Comparison of ENCODE assay signal across 19 mouse cellular contexts in the genomic region with DNA sequence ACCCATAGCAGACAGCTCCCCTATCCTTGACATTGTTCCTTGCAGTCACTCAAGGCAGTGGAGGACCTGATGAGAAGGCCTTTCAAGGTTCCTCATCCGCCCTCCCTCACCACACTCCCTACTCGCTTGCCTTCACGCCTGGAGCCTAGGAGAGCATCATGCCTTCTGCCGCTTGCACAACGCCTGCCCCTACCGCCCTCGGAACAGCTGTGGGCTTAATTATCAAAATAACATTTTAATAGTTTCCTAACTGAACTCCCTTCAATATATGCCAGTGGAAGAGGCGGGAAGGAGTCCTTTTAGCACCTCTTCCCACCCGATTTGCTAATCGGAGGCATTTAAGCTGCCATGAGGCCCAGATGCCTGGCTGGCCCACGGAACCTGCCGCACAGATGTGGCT.
"Had no signal": no experiment of that assay in that cellular context is flagged by ENCODE, and none has a peak within 500 bp of the region (broad histone marks: within the 10 kb centered on the region; RNA-seq: fewer than 3 reads in every experiment).

No protein-coding gene starts in this region.

- H3K27ac ChIP-seq: limb, embryonic 12.5 days; limb, embryonic 15.5 days; liver, embryonic 14.5 days; macrophage; midbrain, embryonic 12.5 days; midbrain, embryonic 15.5 days; neural tube, embryonic 12.5 days; neural tube, embryonic 15.5 days; stomach, postnatal 0 days had no signal

- H3K36me3 ChIP-seq: limb, embryonic 15.5 days; midbrain, embryonic 15.5 days; neural tube, embryonic 12.5 days; neural tube, embryonic 15.5 days had no signal

- H3K4me3 ChIP-seq: limb, embryonic 12.5 days; limb, embryonic 15.5 days; midbrain, embryonic 12.5 days; midbrain, embryonic 15.5 days; neural tube, embryonic 12.5 days; neural tube, embryonic 15.5 days had no signal

- DNase-seq: kidney, adult 18-20 months; kidney, adult 9 months; kidney, postnatal 14 days; kidney, postnatal 4 days; left cerebral cortex, postnatal 4 days; liver, postnatal 0 days; lung, embryonic 14.5 days; retina, postnatal 1 day; right cerebral cortex, postnatal 4 days; thymus, postnatal 4 days had no signal

- H3K27me3 ChIP-seq: limb, embryonic 12.5 days; limb, embryonic 15.5 days; midbrain, embryonic 12.5 days; midbrain, embryonic 15.5 days; neural tube, embryonic 12.5 days; neural tube, embryonic 15.5 days had no signal

- H3K9me3 ChIP-seq: limb, embryonic 12.5 days; limb, embryonic 15.5 days; midbrain, embryonic 12.5 days; midbrain, embryonic 15.5 days; neural tube, embryonic 12.5 days; neural tube, embryonic 15.5 days had no signal
